Mouse (Mus musculus) heart, embryonic 14.5 days (tissue): ENCODE results near the gene Efr3b. TPM values are rescaled to one million over a fixed set of nuclear protein-coding genes. Genes with fewer than 3 reads are reported as not detected.
A peak's percentile ranks its signal among the peaks of the same experiment; 100 is the strongest.

Source experiments
- ATAC-seq: fragments of 200-750 bp; cut with Nextera tagmentation; 2 replicates; pipeline ENCODE4 v1.8.0; 2017; ENCODE audit warnings: low read depth, moderate TSS enrichment; ENCODE audit not compliant: insufficient number of reproducible peaks, insufficient read depth, low FRiP score
- H3K27ac ChIP-seq, 2 experiments: fragments of 200-500 bp in 1 of 2; fragments of 300-500 bp in 1 of 2; sonication (generic) in 1 of 2; replicated peaks in 1 of 2; 2 replicates each; pipeline ENCODE4 v1.5.1; 2012 to 2014; ENCODE audit warnings: low read depth in 2 of 2, low read length in 2 of 2, control low read depth in 1 of 2, mild to moderate bottlenecking in 1 of 2, mixed read lengths in 1 of 2; ENCODE audit not compliant: control insufficient read depth in 1 of 2, insufficient read depth in 1 of 2
- H3K27me3 ChIP-seq: fragments of 300-500 bp; sonication (generic); 2 replicates; pipeline ENCODE4 v1.6.1; 2014; ENCODE audit warnings: mild to moderate bottlenecking, low read length, control low read depth; ENCODE audit not compliant: control insufficient read depth, insufficient read depth
- H3K36me3 ChIP-seq: fragments of 300-500 bp; sonication (generic); 2 replicates; pipeline ENCODE4 v1.6.1; 2014; ENCODE audit warnings: mild to moderate bottlenecking, control low read depth, low read length, mixed read lengths; ENCODE audit not compliant: control insufficient read depth, insufficient read depth
- H3K4me1 ChIP-seq, 2 experiments: fragments of 200-500 bp in 1 of 2; fragments of 300-500 bp in 1 of 2; sonication (generic) in 1 of 2; 2 replicates each; pipeline ENCODE4 v1.6.1; 2012 to 2014; ENCODE audit warnings: low read length in 2 of 2, control low read depth in 1 of 2, mixed read lengths in 1 of 2; ENCODE audit not compliant: control insufficient read depth in 2 of 2, insufficient read depth in 2 of 2
- H3K4me2 ChIP-seq: fragments of 300-500 bp; sonication (generic); 2 replicates; pipeline ENCODE4 v1.6.1; 2014; ENCODE audit warnings: mild to moderate bottlenecking, low read length
- H3K4me3 ChIP-seq, 2 experiments: fragments of 200-500 bp in 1 of 2; fragments of 300-500 bp in 1 of 2; sonication (generic) in 1 of 2; 2 replicates each; pipeline ENCODE4 v1.5.1; 2012 to 2014; ENCODE audit warnings: low read length in 2 of 2, mild to moderate bottlenecking in 2 of 2, control low read depth in 1 of 2, low read depth in 1 of 2, moderate library complexity in 1 of 2; ENCODE audit not compliant: control insufficient read depth in 1 of 2, insufficient read depth in 1 of 2
- H3K9ac ChIP-seq: fragments of 300-500 bp; sonication (generic); 2 replicates; pipeline ENCODE4 v1.6.1; 2014; ENCODE audit warnings: mild to moderate bottlenecking, low read length
- H3K9me3 ChIP-seq: fragments of 300-500 bp; sonication (generic); 2 replicates; pipeline ENCODE4 v1.6.1; 2016; ENCODE audit warnings: low read length, control low read depth; ENCODE audit not compliant: control insufficient read depth
- WGBS: fragments of 180-500 bp; shearing (Covaris S2); extraction: QIAGEN DNeasy Blood & Tissue Kit; methylation state at CpG from one replicate; pipeline ENCODE4 v1.1.7; 2014; 5-methylcytosine and 5-hydroxymethylcytosine counted together
- polyA plus RNA-seq: library from polyadenylated mRNA; unstranded; fragments of >200 nt; fragmentation: Nextera tagmentation; extraction: Ambion mirVana; gene quantifications from 2 replicates; pipeline ENCODE4 v1.2.1, GENCODE M21; 2014

The Efr3b gene
- polyA plus RNA-seq, 1 experiment from 2014 or later = 4.4 TPM

GRCm38 (mm10) chr12:3928841-3929240, 109.9 kb downstream of the Efr3b start:
- H3K9me3 ChIP-seq = no peaks in the 10 kb centered on the region
- no peak overlapping the region for H3K4me2 ChIP-seq
- H3K9ac ChIP-seq = no peak overlapping the region
- H3K4me3 ChIP-seq = no peak overlapping the region
- ATAC-seq = peak; percentile 56; the same call in 1 of the 2 replicates
- H3K4me1 ChIP-seq = peaks cover 4% of the 10 kb centered on the region in 2 experiments; a peak in 3 of 4 replicates
- 31% methylated on average over 3 of the region's 3 CpGs for WGBS
- no peaks in the 10 kb centered on the region for H3K27me3 ChIP-seq
- H3K27ac ChIP-seq = no peak overlapping the region
- no peaks in the 10 kb centered on the region for H3K36me3 ChIP-seq

GRCm38 (mm10) chr12:3926127-3926526, 112.6 kb downstream of the Efr3b start:
- H3K27me3 ChIP-seq = no peaks in the 10 kb centered on the region
- no peak for ATAC-seq
- H3K4me3 ChIP-seq = no peak overlapping the region
- H3K27ac ChIP-seq = no peak overlapping the region
- H3K36me3 ChIP-seq = no peaks in the 10 kb centered on the region
- no peak overlapping the region for H3K4me2 ChIP-seq
- 8% methylated on average over 1 of the region's 1 CpGs for WGBS
- no peak overlapping the region for H3K9ac ChIP-seq
- peaks cover 4 to 7% of the 10 kb centered on the region in 2 experiments; a peak in 3 of 4 replicates for H3K4me1 ChIP-seq
- H3K9me3 ChIP-seq = no peaks in the 10 kb centered on the region

GRCm38 (mm10) chr12:3919423-3919822, 119.3 kb downstream of the Efr3b start:
- Histone ChIP-seq H3K36me3 (peaks cover 7% of the 10 kb centered on the region; the same call in 1 of the 2 replicates), H3K4me1 (peaks cover 7 to 8% of the 10 kb centered on the region in 2 experiments), H3K9ac (no peak overlapping the region), H3K4me2 (no peak overlapping the region), H3K4me3 (no peak overlapping the region), H3K9me3 (no peaks in the 10 kb centered on the region), H3K27ac (no peak overlapping the region), H3K27me3 (no peaks in the 10 kb centered on the region)
- WGBS = 82% methylated on average over 3 of the region's 3 CpGs
- no peak for ATAC-seq

- no peak for ATAC-seq
- Histone ChIP-seq H3K9ac (no peak overlapping the region), H3K9me3 (no peaks in the 10 kb centered on the region), H3K36me3 (peaks cover 13% of the 10 kb centered on the region; the same call in 1 of the 2 replicates), H3K4me1 (peaks cover 7 to 8% of the 10 kb centered on the region in 2 experiments), H3K27ac (no peak overlapping the region), H3K27me3 (no peaks in the 10 kb centered on the region), H3K4me3 (no peak overlapping the region), H3K4me2 (no peak overlapping the region)
- WGBS = 74% methylated on average over 3 of the region's 3 CpGs
Observed at GRCm38 (mm10) chr12:3918577-3918976, 120.1 kb downstream of the Efr3b start.

GRCm38 (mm10) chr12:3917668-3918341, 120.9 kb downstream of the Efr3b start:
- peaks cover 7 to 8% of the 10 kb centered on the region in 2 experiments for H3K4me1 ChIP-seq
- peak; percentile 28; the same call in 1 of the 2 replicates for ATAC-seq
- H3K4me3 ChIP-seq = no peak overlapping the region
- 15% methylated on average over 14 of the region's 14 CpGs for WGBS
- H3K9me3 ChIP-seq = no peaks in the 10 kb centered on the region
- peak overlapping the region; percentile 11 for H3K4me2 ChIP-seq
- H3K9ac ChIP-seq = peak overlapping the region; percentile 30; the same call in 1 of the 2 replicates
- H3K27ac ChIP-seq = no peak overlapping the region
- H3K27me3 ChIP-seq = no peaks in the 10 kb centered on the region
- H3K36me3 ChIP-seq = peaks cover 14% of the 10 kb centered on the region; the same call in 1 of the 2 replicates

- Histone ChIP-seq H3K4me3 (no peak overlapping the region), H3K4me1 (peaks cover 6 to 7% of the 10 kb centered on the region in 2 experiments), H3K36me3 (peaks cover 25% of the 10 kb centered on the region), H3K27ac (no peak overlapping the region), H3K4me2 (no peak overlapping the region), H3K9ac (no peak overlapping the region), H3K9me3 (no peaks in the 10 kb centered on the region), H3K27me3 (no peaks in the 10 kb centered on the region)
- 65% methylated on average over 3 of the region's 3 CpGs for WGBS
- no peak for ATAC-seq
Observed at GRCm38 (mm10) chr12:3915852-3916251, 122.9 kb downstream of the Efr3b start.
